Mouse (Mus musculus) cerebellum, adult 11 months (tissue): ENCODE data around the gene Pip5k1b.

Source experiments
- DNase-seq: peaks from one replicate; pipeline ENCODE4 v3.0.0; 2022

Pip5k1b gene

GRCm38 (mm10) chr19:24542293-24542675 lies 13.4 kb downstream of the Pip5k1b start:
- no peak for DNase-seq

- no peak for DNase-seq
Observed at GRCm38 (mm10) chr19:24541669-24542292, 13.9 kb downstream of the Pip5k1b start.

GRCm38 (mm10) chr19:24540952-24541668 lies 14.6 kb downstream of the Pip5k1b start:
- DNase-seq, result no peak

GRCm38 (mm10) chr19:24539041-24539440 lies 16.6 kb downstream of the Pip5k1b start:
- DNase-seq, result no peak

- no peak for DNase-seq
Observed at GRCm38 (mm10) chr19:24538181-24538580, 17.5 kb downstream of the Pip5k1b start.

- no peak for DNase-seq
Observed at GRCm38 (mm10) chr19:24537691-24538090, 18.0 kb downstream of the Pip5k1b start.

- no peak for DNase-seq
Observed at GRCm38 (mm10) chr19:24536920-24537319, 18.8 kb downstream of the Pip5k1b start.

GRCm38 (mm10) chr19:24536280-24536679 lies 19.4 kb downstream of the Pip5k1b start:
- no peak for DNase-seq

GRCm38 (mm10) chr19:24535161-24535560 lies 20.5 kb downstream of the Pip5k1b start:
- no peak for DNase-seq

- DNase-seq, result no peak
Observed at GRCm38 (mm10) chr19:24534733-24535132, 20.9 kb downstream of the Pip5k1b start.

- no peak for DNase-seq
Observed at GRCm38 (mm10) chr19:24528910-24529561, 26.6 kb downstream of the Pip5k1b start.

GRCm38 (mm10) chr19:24528129-24528730 lies 27.4 kb downstream of the Pip5k1b start:
- no peak for DNase-seq

GRCm38 (mm10) chr19:24527613-24527948 lies 28.1 kb downstream of the Pip5k1b start:
- no peak for DNase-seq

GRCm38 (mm10) chr19:24526731-24527612 lies 28.7 kb downstream of the Pip5k1b start:
- DNase-seq, result no peak

- peak; percentile 90 for DNase-seq
Observed at GRCm38 (mm10) chr19:24523476-24524313, 32.0 kb downstream of the Pip5k1b start.

GRCm38 (mm10) chr19:24521997-24522396 lies 33.7 kb downstream of the Pip5k1b start:
- no peak for DNase-seq

- DNase-seq, result no peak
Observed at GRCm38 (mm10) chr19:24521146-24521545, 34.5 kb downstream of the Pip5k1b start.

- DNase-seq, result no peak
Observed at GRCm38 (mm10) chr19:24519732-24520409, 35.8 kb downstream of the Pip5k1b start.

GRCm38 (mm10) chr19:24518384-24518783 lies 37.3 kb downstream of the Pip5k1b start:
- DNase-seq, result no peak

- DNase-seq, result no peak
Observed at GRCm38 (mm10) chr19:24517057-24517456, 38.6 kb downstream of the Pip5k1b start.

- DNase-seq, result no peak
Observed at GRCm38 (mm10) chr19:24515941-24516340, 39.7 kb downstream of the Pip5k1b start.
